Mouse (Mus musculus): ENCODE measurements around the gene Tnfrsf17. TPM values are rescaled to one million over a fixed set of nuclear protein-coding genes. Genes with fewer than 3 reads are reported as not detected.

Tnfrsf17 gene
- polyA plus RNA-seq, 1 experiment from 2014 or later: 0.22 TPM

- Histone ChIP-seq H3K27me3 (ENCODE audit: control insufficient read depth, insufficient read depth, low read length) (no peaks in the 10 kb centered on the region), H3K27ac (ENCODE audit: low read depth, low read length) (peak within 1 kb of the TSS; percentile 84), H3K4me2 (replicated peaks; ENCODE audit: low read depth, low read length) (peak within 1 kb of the TSS; percentile 78), H3K36me3 (ENCODE audit: control insufficient read depth, insufficient read depth, low read length) (no peaks in the 10 kb centered on the region), H3K4me1 (replicated peaks; ENCODE audit: control insufficient read depth, insufficient read depth, low read length) (no peaks in the 10 kb centered on the region), H3K9me3 (ENCODE audit: control insufficient read depth, low read length) (no peaks in the 10 kb centered on the region), H3K9ac (ENCODE audit: low read depth, low read length) (peak within 1 kb of the TSS; percentile 83), H3K4me3 (ENCODE audit: low read depth, low read length) (peak within 1 kb of the TSS; percentile 86)
- ATAC-seq (ENCODE audit: low FRiP score) (peak; percentile 97), DNase-seq (ENCODE audit: low spot score) (peak; percentile 97)
- 5% methylated on average over 50 of the region's 61 CpGs for WGBS
Observed at GRCm38 (mm10) chr16:11322409-11323323, 9.1 kb downstream of the Tnfrsf17 start, which contains the start of gene Snx29. Snx29 (plus strand) TSS chr16:11322908.

DNA sequence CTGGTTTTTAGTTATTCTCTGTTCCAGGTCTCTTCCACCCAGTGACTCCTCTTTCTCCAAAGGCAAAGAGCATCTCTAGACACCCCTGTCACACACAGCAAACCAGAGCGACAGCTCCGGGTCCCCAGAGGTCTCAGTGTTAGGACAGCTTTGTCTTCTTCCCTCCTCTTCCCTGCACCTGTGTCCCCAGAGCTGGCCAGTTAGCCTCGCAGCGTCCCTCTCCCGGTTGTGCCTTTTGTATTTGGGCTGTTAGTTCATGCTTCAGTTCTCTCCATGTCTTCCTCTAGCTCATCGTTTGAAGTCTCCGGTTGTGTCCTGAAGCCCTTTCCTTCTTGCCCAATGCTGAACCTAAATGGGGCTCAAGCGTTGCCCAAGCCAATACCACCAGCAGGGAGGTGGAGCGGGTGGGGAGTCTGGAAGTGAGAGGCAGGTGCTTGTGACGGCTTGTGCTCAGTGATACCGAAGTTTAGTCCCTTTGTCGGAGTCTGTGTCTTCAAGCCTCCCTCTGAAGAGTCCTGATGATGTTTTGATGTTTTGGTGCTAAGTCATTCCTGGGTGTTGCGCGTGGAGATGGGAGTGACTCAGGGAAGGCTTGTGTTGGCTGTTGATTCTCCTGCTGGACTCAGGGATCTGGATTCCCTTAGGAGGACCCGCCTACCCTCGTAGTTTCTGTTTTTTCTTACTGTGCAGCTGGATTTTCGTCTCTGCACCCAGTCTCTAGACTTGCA, 9.9 kb downstream of the Tnfrsf17 start:
- no peaks in the 10 kb centered on the region for H3K4me1 ChIP-seq (replicated peaks; ENCODE audit: control insufficient read depth, insufficient read depth, low read length)
- WGBS: 6% methylated on average over 17 of the region's 17 CpGs
- no peaks in the 10 kb centered on the region for H3K9me3 ChIP-seq (ENCODE audit: control insufficient read depth, low read length)
- H3K36me3 ChIP-seq (ENCODE audit: control insufficient read depth, insufficient read depth, low read length): no peaks in the 10 kb centered on the region
- H3K9ac ChIP-seq (ENCODE audit: low read depth, low read length): peak overlapping the region; percentile 83
- H3K4me3 ChIP-seq (ENCODE audit: low read depth, low read length): peak overlapping the region; percentile 86
- peak overlapping the region; percentile 84 for H3K27ac ChIP-seq (ENCODE audit: low read depth, low read length)
- H3K27me3 ChIP-seq (ENCODE audit: control insufficient read depth, insufficient read depth, low read length): no peaks in the 10 kb centered on the region
- DNase-seq (ENCODE audit: low spot score) (peak; percentile 54), ATAC-seq (ENCODE audit: low FRiP score) (peak; percentile 71)
- H3K4me2 ChIP-seq (replicated peaks; ENCODE audit: low read depth, low read length): peak overlapping the region; percentile 78

DNA sequence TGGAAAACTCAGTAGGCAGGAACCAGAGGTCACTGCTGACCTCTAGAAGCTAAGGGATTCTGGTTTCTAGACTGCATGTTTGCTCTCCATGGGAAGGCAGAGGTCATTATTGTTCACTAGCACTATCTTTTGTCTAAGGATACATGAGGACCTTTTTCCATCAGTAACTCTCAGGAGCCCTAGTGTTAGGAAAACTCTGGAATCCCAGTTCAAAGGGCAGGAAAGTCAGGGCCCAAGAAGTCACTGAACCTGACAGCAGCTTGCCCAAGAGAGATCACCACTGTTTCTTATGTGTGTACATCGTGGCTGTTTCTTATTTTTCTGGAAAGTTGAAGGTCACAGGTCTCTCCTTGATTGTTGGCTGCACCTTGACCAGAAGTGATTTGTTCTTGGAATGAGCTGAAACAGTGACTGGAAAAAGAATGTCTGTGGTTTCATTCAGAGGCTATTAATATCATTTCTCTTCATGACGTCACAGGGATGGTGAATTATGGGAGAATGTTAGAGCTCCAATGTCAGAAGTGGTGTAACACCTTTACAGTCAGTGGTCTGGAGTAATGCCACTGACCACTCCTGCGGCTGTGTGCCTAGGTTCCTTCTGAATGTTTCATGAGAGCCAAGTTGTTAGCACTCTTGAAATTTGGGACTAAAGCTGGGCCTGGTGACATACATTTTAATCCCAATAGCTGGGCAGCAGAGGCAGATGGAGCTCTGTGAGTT, 16.6 kb downstream of the Tnfrsf17 start:
- no peak overlapping the region for H3K27ac ChIP-seq (ENCODE audit: low read depth, low read length)
- 87% methylated on average over 3 of the region's 3 CpGs for WGBS
- H3K4me3 ChIP-seq (ENCODE audit: low read depth, low read length): no peak overlapping the region
- H3K9me3 ChIP-seq (ENCODE audit: control insufficient read depth, low read length): no peaks in the 10 kb centered on the region
- no peaks in the 10 kb centered on the region for H3K36me3 ChIP-seq (ENCODE audit: control insufficient read depth, insufficient read depth, low read length)
- no peaks in the 10 kb centered on the region for H3K4me1 ChIP-seq (replicated peaks; ENCODE audit: control insufficient read depth, insufficient read depth, low read length)
- no peak overlapping the region for H3K9ac ChIP-seq (ENCODE audit: low read depth, low read length)
- H3K27me3 ChIP-seq (ENCODE audit: control insufficient read depth, insufficient read depth, low read length): no peaks in the 10 kb centered on the region
- ATAC-seq (ENCODE audit: low FRiP score) (no peak), DNase-seq (ENCODE audit: low spot score) (no peak)
- H3K4me2 ChIP-seq (replicated peaks; ENCODE audit: low read depth, low read length): no peak overlapping the region

DNA sequence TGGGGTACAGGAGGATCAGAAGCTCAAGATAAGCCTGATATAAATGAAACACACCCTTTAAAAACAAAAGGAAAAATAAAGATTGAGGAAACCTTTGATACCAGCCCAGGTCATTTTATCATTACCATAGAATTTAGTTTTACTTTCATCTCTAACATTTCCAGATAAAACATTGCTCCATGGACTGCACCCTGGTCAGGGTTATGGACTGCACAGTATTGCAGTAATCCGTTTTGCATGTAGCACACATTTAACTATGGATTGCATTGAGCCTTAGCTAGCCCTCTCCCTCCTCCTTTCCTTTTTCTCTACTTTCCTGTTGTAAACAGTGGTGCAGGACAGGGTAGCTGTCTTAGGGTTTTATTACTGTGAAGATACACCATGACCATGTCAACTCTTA, 17.4 kb downstream of the Tnfrsf17 start:
- DNase-seq (ENCODE audit: low spot score) (no peak), ATAC-seq (ENCODE audit: low FRiP score) (no peak)
- Histone ChIP-seq H3K9me3 (ENCODE audit: control insufficient read depth, low read length) (no peaks in the 10 kb centered on the region), H3K4me3 (ENCODE audit: low read depth, low read length) (no peak overlapping the region), H3K4me1 (replicated peaks; ENCODE audit: control insufficient read depth, insufficient read depth, low read length) (no peaks in the 10 kb centered on the region), H3K9ac (ENCODE audit: low read depth, low read length) (no peak overlapping the region), H3K36me3 (ENCODE audit: control insufficient read depth, insufficient read depth, low read length) (no peaks in the 10 kb centered on the region), H3K27me3 (ENCODE audit: control insufficient read depth, insufficient read depth, low read length) (no peaks in the 10 kb centered on the region), H3K4me2 (replicated peaks; ENCODE audit: low read depth, low read length) (no peak overlapping the region), H3K27ac (ENCODE audit: low read depth, low read length) (no peak overlapping the region)
- 88% methylated on average over 1 of the region's 1 CpGs for WGBS

DNA sequence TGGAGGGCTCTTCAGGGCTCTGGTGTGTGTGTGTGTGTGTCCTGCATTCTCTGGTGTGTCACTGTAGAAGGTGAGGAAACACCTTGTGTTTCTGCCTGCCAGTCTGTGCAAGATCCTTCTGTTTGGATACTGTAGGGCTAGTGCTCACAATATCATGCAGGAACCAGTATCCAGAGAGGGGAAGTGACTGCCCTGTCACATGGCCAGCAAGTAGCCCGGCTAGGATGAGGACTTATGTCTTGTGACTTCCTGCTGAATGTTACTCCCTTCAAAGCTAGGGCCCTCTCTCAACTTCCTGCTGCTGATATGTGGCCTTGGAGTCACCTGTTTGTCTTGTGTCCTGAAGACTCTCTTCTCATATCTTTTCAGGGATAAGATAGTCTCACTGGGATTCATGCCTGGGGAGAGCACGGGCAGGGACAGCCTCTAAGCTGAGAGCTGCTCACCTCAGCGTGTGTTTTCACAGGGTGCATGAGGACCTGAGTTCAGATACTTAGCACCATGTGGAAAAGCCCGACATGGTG, 29.7 kb downstream of the Tnfrsf17 start:
- WGBS: 77% methylated on average over 4 of the region's 4 CpGs

DNA sequence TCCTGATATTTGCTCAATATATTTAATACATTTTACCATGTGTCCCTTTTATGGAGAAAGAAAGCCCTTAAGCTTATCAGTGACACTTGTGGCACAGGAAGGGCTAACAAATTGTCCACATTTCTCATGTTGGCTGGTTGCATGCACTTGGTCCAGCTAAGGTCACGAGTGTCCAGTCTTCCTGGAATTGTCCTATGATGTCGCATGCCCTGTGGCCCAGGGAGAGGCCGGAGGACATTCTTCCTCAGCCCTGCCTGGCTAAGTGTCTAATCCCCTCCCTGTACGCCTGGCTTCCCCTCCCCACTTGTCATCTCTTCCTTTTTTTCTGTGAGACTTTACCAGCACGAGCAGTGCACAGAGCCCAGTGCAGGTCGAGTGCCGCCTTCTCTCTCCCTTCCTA, 38.3 kb downstream of the Tnfrsf17 start:
- no peak overlapping the region for H3K27ac ChIP-seq (ENCODE audit: low read depth, low read length)
- H3K36me3 ChIP-seq (ENCODE audit: control insufficient read depth, insufficient read depth, low read length): no peaks in the 10 kb centered on the region
- no peak overlapping the region for H3K4me2 ChIP-seq (replicated peaks; ENCODE audit: low read depth, low read length)
- WGBS: 79% methylated on average over 7 of the region's 7 CpGs
- no peak overlapping the region for H3K9ac ChIP-seq (ENCODE audit: low read depth, low read length)
- H3K9me3 ChIP-seq (ENCODE audit: control insufficient read depth, low read length): no peaks in the 10 kb centered on the region
- no peak for ATAC-seq (ENCODE audit: low FRiP score)
- no peak overlapping the region for H3K4me3 ChIP-seq (ENCODE audit: low read depth, low read length)
- no peaks in the 10 kb centered on the region for H3K27me3 ChIP-seq (ENCODE audit: control insufficient read depth, insufficient read depth, low read length)
- no peak for DNase-seq (ENCODE audit: low spot score)
- H3K4me1 ChIP-seq (replicated peaks; ENCODE audit: control insufficient read depth, insufficient read depth, low read length): no peaks in the 10 kb centered on the region

More for the DNA sequence above, 29.7 kb downstream of the Tnfrsf17 start:
- H3K27ac ChIP-seq (ENCODE audit: low read depth, low read length): no peak overlapping the region
- no peaks in the 10 kb centered on the region for H3K4me1 ChIP-seq (replicated peaks; ENCODE audit: control insufficient read depth, insufficient read depth, low read length)
- no peak overlapping the region for H3K4me2 ChIP-seq (replicated peaks; ENCODE audit: low read depth, low read length)
- no peaks in the 10 kb centered on the region for H3K27me3 ChIP-seq (ENCODE audit: control insufficient read depth, insufficient read depth, low read length)
- DNase-seq (ENCODE audit: low spot score): no peak
- no peak overlapping the region for H3K4me3 ChIP-seq (ENCODE audit: low read depth, low read length)
- no peak for ATAC-seq (ENCODE audit: low FRiP score)
- no peaks in the 10 kb centered on the region for H3K9me3 ChIP-seq (ENCODE audit: control insufficient read depth, low read length)
- H3K36me3 ChIP-seq (ENCODE audit: control insufficient read depth, insufficient read depth, low read length): no peaks in the 10 kb centered on the region
- no peak overlapping the region for H3K9ac ChIP-seq (ENCODE audit: low read depth, low read length)

DNA sequence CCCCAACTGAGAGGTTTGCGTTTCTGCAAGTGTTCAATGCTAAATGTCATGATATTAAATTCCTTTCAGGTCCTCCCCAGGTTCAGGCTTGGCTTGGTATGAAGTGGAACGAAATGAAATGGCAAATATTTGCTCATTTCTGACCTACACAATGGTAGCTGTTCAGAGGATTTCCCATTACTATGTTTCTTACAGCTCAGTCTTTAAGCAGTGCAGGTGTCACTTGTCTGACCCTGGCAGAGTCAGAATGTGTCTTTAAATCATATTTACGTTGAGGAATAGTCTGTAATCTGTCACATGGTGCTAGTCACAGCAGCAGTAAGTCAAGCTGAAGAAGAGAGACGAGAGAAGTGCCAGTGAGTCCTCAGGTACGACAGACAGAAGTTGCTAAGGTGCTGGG, 45.6 kb downstream of the Tnfrsf17 start:
- Histone ChIP-seq H3K9ac (ENCODE audit: low read depth, low read length) (no peak overlapping the region), H3K4me3 (ENCODE audit: low read depth, low read length) (no peak overlapping the region), H3K27ac (ENCODE audit: low read depth, low read length) (no peak overlapping the region), H3K27me3 (ENCODE audit: control insufficient read depth, insufficient read depth, low read length) (no peaks in the 10 kb centered on the region), H3K4me1 (replicated peaks; ENCODE audit: control insufficient read depth, insufficient read depth, low read length) (no peaks in the 10 kb centered on the region), H3K4me2 (replicated peaks; ENCODE audit: low read depth, low read length) (no peak overlapping the region), H3K36me3 (ENCODE audit: control insufficient read depth, insufficient read depth, low read length) (no peaks in the 10 kb centered on the region), H3K9me3 (ENCODE audit: control insufficient read depth, low read length) (no peaks in the 10 kb centered on the region)
- 82% methylated on average over 5 of the region's 5 CpGs for WGBS
- ATAC-seq (ENCODE audit: low FRiP score) (no peak), DNase-seq (ENCODE audit: low spot score) (no peak)

GRCm38 (mm10) chr16:11359919-11360318, 46.3 kb downstream of the Tnfrsf17 start:
- Histone ChIP-seq H3K9ac (ENCODE audit: low read depth, low read length) (no peak overlapping the region), H3K4me3 (ENCODE audit: low read depth, low read length) (no peak overlapping the region), H3K4me2 (replicated peaks; ENCODE audit: low read depth, low read length) (no peak overlapping the region), H3K36me3 (ENCODE audit: control insufficient read depth, insufficient read depth, low read length) (no peaks in the 10 kb centered on the region), H3K4me1 (replicated peaks; ENCODE audit: control insufficient read depth, insufficient read depth, low read length) (no peaks in the 10 kb centered on the region), H3K9me3 (ENCODE audit: control insufficient read depth, low read length) (no peaks in the 10 kb centered on the region), H3K27ac (ENCODE audit: low read depth, low read length) (no peak overlapping the region), H3K27me3 (ENCODE audit: control insufficient read depth, insufficient read depth, low read length) (no peaks in the 10 kb centered on the region)
- 24% methylated on average over 10 of the region's 10 CpGs for WGBS
- ATAC-seq (ENCODE audit: low FRiP score): no peak
- no peak for DNase-seq (ENCODE audit: low spot score)
